Mouse (Mus musculus): ENCODE data around the gene Col6a5. TPM values are rescaled to one million over a fixed set of nuclear protein-coding genes. Genes with fewer than 3 reads are reported as not detected.

The Col6a5 gene
- polyA plus RNA-seq, 1 experiment from 2014 or later, result 0.38 TPM

GRCm38 (mm10) chr9:105976314-105976713 is 15.9 kb upstream of the Col6a5 start:
- Histone ChIP-seq H3K4me2 (ENCODE audit: low read depth, low read length) (no peak overlapping the region), H3K9me3 (replicated peaks; ENCODE audit: control insufficient read depth, low read length) (no peaks in the 10 kb centered on the region), H3K27me3 (ENCODE audit: control insufficient read depth, insufficient read depth, low read length) (peaks cover 3% of the 10 kb centered on the region; the same call in 1 of the 2 replicates), H3K4me1 (ENCODE audit: control insufficient read depth, insufficient read depth, low read length) (no peaks in the 10 kb centered on the region), H3K27ac (ENCODE audit: low read length) (no peak overlapping the region), H3K9ac (ENCODE audit: low read length) (no peak overlapping the region), H3K4me3 (ENCODE audit: low read length) (no peak overlapping the region), H3K36me3 (ENCODE audit: control insufficient read depth, insufficient read depth) (no peaks in the 10 kb centered on the region)
- 49% methylated on average over 6 of the region's 6 CpGs for WGBS
- ATAC-seq (replicated peaks; ENCODE audit: extremely low read depth, insufficient read depth, low FRiP score), result no peak

- H3K9ac ChIP-seq (ENCODE audit: low read length), result no peak overlapping the region
- 81% methylated on average over 1 of the region's 1 CpGs for WGBS
- no peak overlapping the region for H3K4me2 ChIP-seq (ENCODE audit: low read depth, low read length)
- no peaks in the 10 kb centered on the region for H3K4me1 ChIP-seq (ENCODE audit: control insufficient read depth, insufficient read depth, low read length)
- H3K9me3 ChIP-seq (replicated peaks; ENCODE audit: control insufficient read depth, low read length), result no peaks in the 10 kb centered on the region
- H3K36me3 ChIP-seq (ENCODE audit: control insufficient read depth, insufficient read depth), result no peaks in the 10 kb centered on the region
- no peak overlapping the region for H3K27ac ChIP-seq (ENCODE audit: low read length)
- H3K27me3 ChIP-seq (ENCODE audit: control insufficient read depth, insufficient read depth, low read length), result peaks cover 3% of the 10 kb centered on the region; the same call in 1 of the 2 replicates
- H3K4me3 ChIP-seq (ENCODE audit: low read length), result no peak overlapping the region
- ATAC-seq (replicated peaks; ENCODE audit: extremely low read depth, insufficient read depth, low FRiP score), result no peak
Observed at GRCm38 (mm10) chr9:105973736-105974135, 13.3 kb upstream of the Col6a5 start.

- Histone ChIP-seq H3K4me2 (ENCODE audit: low read depth, low read length) (no peak overlapping the region), H3K4me3 (ENCODE audit: low read length) (no peak overlapping the region), H3K9me3 (replicated peaks; ENCODE audit: control insufficient read depth, low read length) (no peaks in the 10 kb centered on the region), H3K36me3 (ENCODE audit: control insufficient read depth, insufficient read depth) (no peaks in the 10 kb centered on the region), H3K27me3 (ENCODE audit: control insufficient read depth, insufficient read depth, low read length) (peaks cover 3% of the 10 kb centered on the region; the same call in 1 of the 2 replicates), H3K27ac (ENCODE audit: low read length) (no peak overlapping the region), H3K4me1 (ENCODE audit: control insufficient read depth, insufficient read depth, low read length) (no peaks in the 10 kb centered on the region), H3K9ac (ENCODE audit: low read length) (no peak overlapping the region)
- WGBS, result 87% methylated on average over 3 of the region's 3 CpGs
- ATAC-seq (replicated peaks; ENCODE audit: extremely low read depth, insufficient read depth, low FRiP score), result no peak
Observed at GRCm38 (mm10) chr9:105972031-105972430, 11.6 kb upstream of the Col6a5 start.

- Histone ChIP-seq H3K9ac (ENCODE audit: low read length) (no peak overlapping the region), H3K4me2 (ENCODE audit: low read depth, low read length) (no peak overlapping the region), H3K27ac (ENCODE audit: low read length) (no peak overlapping the region), H3K4me1 (ENCODE audit: control insufficient read depth, insufficient read depth, low read length) (no peaks in the 10 kb centered on the region), H3K9me3 (replicated peaks; ENCODE audit: control insufficient read depth, low read length) (no peaks in the 10 kb centered on the region), H3K27me3 (ENCODE audit: control insufficient read depth, insufficient read depth, low read length) (peaks cover 3% of the 10 kb centered on the region; the same call in 1 of the 2 replicates), H3K4me3 (ENCODE audit: low read length) (no peak overlapping the region), H3K36me3 (ENCODE audit: control insufficient read depth, insufficient read depth) (no peaks in the 10 kb centered on the region)
- no peak for ATAC-seq (replicated peaks; ENCODE audit: extremely low read depth, insufficient read depth, low FRiP score)
- 89% methylated on average over 14 of the region's 14 CpGs for WGBS
Observed at GRCm38 (mm10) chr9:105971351-105971894, 11.0 kb upstream of the Col6a5 start.

GRCm38 (mm10) chr9:105970901-105971300 is 10.5 kb upstream of the Col6a5 start:
- no peak overlapping the region for H3K9ac ChIP-seq (ENCODE audit: low read length)
- ATAC-seq (replicated peaks; ENCODE audit: extremely low read depth, insufficient read depth, low FRiP score), result no peak
- H3K9me3 ChIP-seq (replicated peaks; ENCODE audit: control insufficient read depth, low read length), result no peaks in the 10 kb centered on the region
- no peak overlapping the region for H3K4me2 ChIP-seq (ENCODE audit: low read depth, low read length)
- H3K27me3 ChIP-seq (ENCODE audit: control insufficient read depth, insufficient read depth, low read length), result peaks cover under 1% of the 10 kb centered on the region; the same call in 1 of the 2 replicates
- no peak overlapping the region for H3K4me3 ChIP-seq (ENCODE audit: low read length)
- 60% methylated on average over 5 of the region's 5 CpGs for WGBS
- no peak overlapping the region for H3K27ac ChIP-seq (ENCODE audit: low read length)
- H3K36me3 ChIP-seq (ENCODE audit: control insufficient read depth, insufficient read depth), result no peaks in the 10 kb centered on the region
- H3K4me1 ChIP-seq (ENCODE audit: control insufficient read depth, insufficient read depth, low read length), result no peaks in the 10 kb centered on the region

GRCm38 (mm10) chr9:105967976-105968375 is 7.5 kb upstream of the Col6a5 start:
- Histone ChIP-seq H3K4me2 (ENCODE audit: low read depth, low read length) (no peak overlapping the region), H3K36me3 (ENCODE audit: control insufficient read depth, insufficient read depth) (no peaks in the 10 kb centered on the region), H3K4me1 (ENCODE audit: control insufficient read depth, insufficient read depth, low read length) (no peaks in the 10 kb centered on the region), H3K9me3 (replicated peaks; ENCODE audit: control insufficient read depth, low read length) (no peaks in the 10 kb centered on the region), H3K4me3 (ENCODE audit: low read length) (no peak overlapping the region), H3K27ac (ENCODE audit: low read length) (no peak overlapping the region), H3K9ac (ENCODE audit: low read length) (no peak overlapping the region), H3K27me3 (ENCODE audit: control insufficient read depth, insufficient read depth, low read length) (no peaks in the 10 kb centered on the region)
- no peak for ATAC-seq (replicated peaks; ENCODE audit: extremely low read depth, insufficient read depth, low FRiP score)
- 75% methylated on average over 5 of the region's 5 CpGs for WGBS

GRCm38 (mm10) chr9:105959116-105959515 is 1.3 kb downstream of the Col6a5 start:
- no peaks in the 10 kb centered on the region for H3K36me3 ChIP-seq (ENCODE audit: control insufficient read depth, insufficient read depth)
- no peak for ATAC-seq (replicated peaks; ENCODE audit: extremely low read depth, insufficient read depth, low FRiP score)
- no peaks in the 10 kb centered on the region for H3K27me3 ChIP-seq (ENCODE audit: control insufficient read depth, insufficient read depth, low read length)
- no peak overlapping the region for H3K4me3 ChIP-seq (ENCODE audit: low read length)
- whole genome bisulfite sequencing, result 41% methylated on average over 1 of the region's 1 CpGs
- no peaks in the 10 kb centered on the region for H3K9me3 ChIP-seq (replicated peaks; ENCODE audit: control insufficient read depth, low read length)
- no peak overlapping the region for H3K4me2 ChIP-seq (ENCODE audit: low read depth, low read length)
- peaks cover 4% of the 10 kb centered on the region; the same call in 1 of the 2 replicates for H3K4me1 ChIP-seq (ENCODE audit: control insufficient read depth, insufficient read depth, low read length)
- H3K27ac ChIP-seq (ENCODE audit: low read length), result no peak overlapping the region
- H3K9ac ChIP-seq (ENCODE audit: low read length), result no peak overlapping the region

GRCm38 (mm10) chr9:105949755-105950154 is 10.7 kb downstream of the Col6a5 start:
- Histone ChIP-seq H3K27ac (ENCODE audit: low read length) (no peak overlapping the region), H3K27me3 (ENCODE audit: control insufficient read depth, insufficient read depth, low read length) (no peaks in the 10 kb centered on the region), H3K9ac (ENCODE audit: low read length) (no peak overlapping the region), H3K4me1 (ENCODE audit: control insufficient read depth, insufficient read depth, low read length) (no peaks in the 10 kb centered on the region), H3K9me3 (replicated peaks; ENCODE audit: control insufficient read depth, low read length) (no peaks in the 10 kb centered on the region), H3K4me2 (ENCODE audit: low read depth, low read length) (no peak overlapping the region), H3K4me3 (ENCODE audit: low read length) (no peak overlapping the region), H3K36me3 (ENCODE audit: control insufficient read depth, insufficient read depth) (no peaks in the 10 kb centered on the region)
- 76% methylated on average over 1 of the region's 1 CpGs for WGBS
- ATAC-seq (replicated peaks; ENCODE audit: extremely low read depth, insufficient read depth, low FRiP score), result no peak

GRCm38 (mm10) chr9:105947577-105947976 is 12.9 kb downstream of the Col6a5 start:
- Histone ChIP-seq H3K9ac (ENCODE audit: low read length) (no peak overlapping the region), H3K4me2 (ENCODE audit: low read depth, low read length) (no peak overlapping the region), H3K27me3 (ENCODE audit: control insufficient read depth, insufficient read depth, low read length) (no peaks in the 10 kb centered on the region; the same call in 1 of the 2 replicates), H3K9me3 (replicated peaks; ENCODE audit: control insufficient read depth, low read length) (no peaks in the 10 kb centered on the region), H3K36me3 (ENCODE audit: control insufficient read depth, insufficient read depth) (no peaks in the 10 kb centered on the region), H3K4me3 (ENCODE audit: low read length) (no peak overlapping the region), H3K4me1 (ENCODE audit: control insufficient read depth, insufficient read depth, low read length) (no peaks in the 10 kb centered on the region), H3K27ac (ENCODE audit: low read length) (no peak overlapping the region)
- no peak for ATAC-seq (replicated peaks; ENCODE audit: extremely low read depth, insufficient read depth, low FRiP score)
- 68% methylated on average over 3 of the region's 3 CpGs for WGBS
